Mouse (Mus musculus) c-Kit-positive CD71-positive TER-119-negative erythroid progenitor cells, embryonic 14.5 days (primary cell): ENCODE measurements at regions not wholly inside any gene's neighbourhood (a gene's known extent, or its start where the extent isn't known, plus 50 kb on each side); places are given as distances from the start of the nearest gene placed in this dataset.

ENCODE experiments used
- DNase-seq: peaks from one replicate; pipeline ENCODE4 v3.0.0-alpha.2; 2013; ENCODE audit warnings: low read depth

- DNase-seq = peak; percentile 17
Observed at GRCm38 (mm10) chr3:130887540-130888312, 157.5 kb upstream of the Rpl34 start.

GRCm38 (mm10) chr3:130885974-130886373 is 155.8 kb upstream of the Rpl34 start:
- no peak for DNase-seq

- no peak for DNase-seq
Observed at GRCm38 (mm10) chr3:130884393-130884792, 154.2 kb upstream of the Rpl34 start.

GRCm38 (mm10) chr3:130883928-130884327 is 153.7 kb upstream of the Rpl34 start:
- DNase-seq = no peak

GRCm38 (mm10) chr3:130883319-130883718 is 153.1 kb upstream of the Rpl34 start:
- no peak for DNase-seq

- DNase-seq = no peak
Observed at GRCm38 (mm10) chr3:130880482-130880881, 150.3 kb upstream of the Rpl34 start.

- no peak for DNase-seq
Observed at GRCm38 (mm10) chr3:130879463-130879862, 149.3 kb upstream of the Rpl34 start.

GRCm38 (mm10) chr3:130878834-130879233 is 148.6 kb upstream of the Rpl34 start:
- DNase-seq = no peak

- DNase-seq = no peak
Observed at GRCm38 (mm10) chr3:130877981-130878380, 147.8 kb upstream of the Rpl34 start.

GRCm38 (mm10) chr3:130873745-130874144 is 143.5 kb upstream of the Rpl34 start:
- no peak for DNase-seq

GRCm38 (mm10) chr3:130866952-130867632 is 136.9 kb upstream of the Rpl34 start:
- DNase-seq = no peak

- no peak for DNase-seq
Observed at GRCm38 (mm10) chr3:130864783-130865182, 134.6 kb upstream of the Rpl34 start.

- DNase-seq = no peak
Observed at GRCm38 (mm10) chr3:130863376-130863775, 133.2 kb upstream of the Rpl34 start.

GRCm38 (mm10) chr3:130860315-130860714 is 130.1 kb upstream of the Rpl34 start:
- no peak for DNase-seq

GRCm38 (mm10) chr3:130853866-130854265 is 123.7 kb upstream of the Rpl34 start:
- no peak for DNase-seq

GRCm38 (mm10) chr3:130850766-130851308 is 120.6 kb upstream of the Rpl34 start:
- DNase-seq = no peak

- DNase-seq = no peak
Observed at GRCm38 (mm10) chr3:130841755-130842154, 111.6 kb upstream of the Rpl34 start.

GRCm38 (mm10) chr3:130839924-130840440 is 109.8 kb upstream of the Rpl34 start:
- no peak for DNase-seq

GRCm38 (mm10) chr3:130838626-130839422 is 108.6 kb upstream of the Rpl34 start:
- no peak for DNase-seq

- no peak for DNase-seq
Observed at GRCm38 (mm10) chr3:130833722-130834121, 103.5 kb upstream of the Rpl34 start.

- DNase-seq = no peak
Observed at GRCm38 (mm10) chr3:130833082-130833481, 102.9 kb upstream of the Rpl34 start.

GRCm38 (mm10) chr3:130831788-130832187 is 101.6 kb upstream of the Rpl34 start:
- no peak for DNase-seq
